Mouse (Mus musculus) CH12.LX (cell line): ENCODE measurements at regions not wholly inside any gene's neighbourhood (a gene's known extent, or its start where the extent isn't known, plus 50 kb on each side); places are given as distances from the start of the nearest gene placed in this dataset.

ENCODE experiments used
- DNase-seq: peaks from one replicate; pipeline ENCODE4 v3.0.0-alpha.2; 2013; ENCODE audit errors: extremely low read depth
- H3K27ac ChIP-seq: 2 replicates; pipeline ENCODE4 v1.5.1; 2012; ENCODE audit warnings: low read depth, mild to moderate bottlenecking, control low read depth, moderate library complexity; ENCODE audit not compliant: insufficient read depth
- H3K27me3 ChIP-seq: replicated peaks from 2 replicates; pipeline ENCODE3; 2012; ENCODE audit warnings: inconsistent platforms
- H3K36me3 ChIP-seq, 2 experiments: replicated peaks in 1 of 2; 2 replicates each; pipeline versions ENCODE3 to v1.6.1; 2012; ENCODE audit warnings: inconsistent platforms in 1 of 2, low read length in 1 of 2, mild to moderate bottlenecking in 1 of 2, mixed read lengths in 1 of 2, moderate library complexity in 1 of 2; ENCODE audit not compliant: control insufficient read depth in 1 of 2, insufficient read depth in 1 of 2
- H3K4me1 ChIP-seq, 2 experiments: 2 replicates each; pipeline ENCODE4 v1.6.1; 2012; ENCODE audit warnings: inconsistent platforms in 1 of 2, moderate library complexity in 1 of 2; ENCODE audit not compliant: insufficient read depth in 2 of 2, control insufficient read depth in 1 of 2
- H3K4me2 ChIP-seq: 2 replicates; pipeline ENCODE4 v1.6.1; 2012; ENCODE audit warnings: low read depth, mild to moderate bottlenecking, control low read depth; ENCODE audit not compliant: poor library complexity, insufficient read depth, severe bottlenecking
- H3K4me3 ChIP-seq, 3 experiments: fragments of 150-350 bp in 1 of 3; sonication (generic) in 1 of 3; replicated peaks in 1 of 3; 2 replicates each; pipeline versions ENCODE3 to v1.5.1; 2011 to 2012; ENCODE audit warnings: low read depth in 2 of 3, low read length in 2 of 3, mild to moderate bottlenecking in 2 of 3, moderate library complexity in 2 of 3, control low read depth in 1 of 3, improper control_type of control experiment in 1 of 3, inconsistent platforms in 1 of 3, mixed read lengths in 1 of 3; ENCODE audit not compliant: poor library complexity in 1 of 3
- H3K79me2 ChIP-seq: replicated peaks from 2 replicates; pipeline ENCODE4 v1.6.1; 2012; ENCODE audit warnings: mild to moderate bottlenecking, moderate library complexity; ENCODE audit not compliant: control insufficient read depth, poor library complexity, insufficient read depth, severe bottlenecking; ENCODE audit errors: extremely low read depth
- H3K9ac ChIP-seq: 2 replicates; pipeline ENCODE4 v1.6.1; 2012; ENCODE audit warnings: low read depth, mild to moderate bottlenecking, control low read depth, moderate library complexity; ENCODE audit not compliant: insufficient read depth
- H3K9me3 ChIP-seq: replicated peaks from 2 replicates; pipeline ENCODE3; 2012; ENCODE audit warnings: low read length, inconsistent platforms, mixed read lengths
- CTCF ChIP-seq, 2 experiments: IDR thresholded peaks in 1 of 2; conservative IDR thresholded peaks in 1 of 2; 2 replicates each; pipeline ENCODE4 v1.5.1; 2011 to 2012; ENCODE audit warnings: low read depth in 2 of 2, low read length in 2 of 2, improper control_type of control experiment in 1 of 2, inconsistent platforms in 1 of 2, mild to moderate bottlenecking in 1 of 2, moderate library complexity in 1 of 2
- E2F4 ChIP-seq: IDR thresholded peaks from 2 replicates; pipeline ENCODE4 v1.6.1; 2011; ENCODE audit warnings: low read depth, low read length, improper control_type of control experiment; ENCODE audit not compliant: insufficient replicate concordance
- GABPA ChIP-seq: IDR thresholded peaks from 2 replicates; pipeline ENCODE4 v1.6.1; 2012; ENCODE audit warnings: low read depth, low read length, improper control_type of control experiment, inconsistent platforms; ENCODE audit not compliant: insufficient replicate concordance
- HCFC1 ChIP-seq: IDR thresholded peaks from 2 replicates; pipeline ENCODE4 v1.6.1; 2012; ENCODE audit warnings: low read depth, mild to moderate bottlenecking, inconsistent platforms, low read length, improper control_type of control experiment
- JUND ChIP-seq: conservative IDR thresholded peaks from 2 replicates; pipeline ENCODE4 v1.6.1; 2011; ENCODE audit warnings: low read depth, low read length, improper control_type of control experiment
- KAT2A ChIP-seq: IDR thresholded peaks from 2 replicates; pipeline ENCODE4 v1.6.1; 2012; ENCODE audit warnings: low read length, improper control_type of control experiment, inconsistent platforms; ENCODE audit not compliant: insufficient replicate concordance
- MAX ChIP-seq: IDR thresholded peaks from 2 replicates; pipeline ENCODE4 v1.6.1; 2011; ENCODE audit warnings: low read length, improper control_type of control experiment
- MAZ ChIP-seq: IDR thresholded peaks from 2 replicates; pipeline ENCODE4 v1.6.1; 2012; ENCODE audit warnings: low read depth, mild to moderate bottlenecking, inconsistent platforms, low read length, improper control_type of control experiment, moderate library complexity
- PAX5 ChIP-seq: IDR thresholded peaks from 2 replicates; pipeline ENCODE4 v1.6.1; 2012; ENCODE audit warnings: low read length, inconsistent platforms, mixed read lengths
- RAD21 ChIP-seq: IDR thresholded peaks from 2 replicates; pipeline ENCODE4 v1.6.1; 2011; ENCODE audit warnings: low read depth, mild to moderate bottlenecking, low read length, improper control_type of control experiment, moderate library complexity
- RCOR1 ChIP-seq: conservative IDR thresholded peaks from 2 replicates; pipeline ENCODE4 v1.6.1; 2012; ENCODE audit warnings: low read depth, mild to moderate bottlenecking, inconsistent platforms, low read length, improper control_type of control experiment
- SIN3A ChIP-seq: IDR thresholded peaks from 2 replicates; pipeline ENCODE4 v1.6.1; 2012; ENCODE audit warnings: low read length, improper control_type of control experiment, inconsistent platforms
- TCF12 ChIP-seq: IDR thresholded peaks from 2 replicates; pipeline ENCODE4 v1.6.1; 2014; ENCODE audit warnings: low read depth, mild to moderate bottlenecking, inconsistent platforms, low read length, improper control_type of control experiment
- UBTF ChIP-seq: IDR thresholded peaks from 2 replicates; pipeline ENCODE4 v1.6.1; 2012; ENCODE audit warnings: low read depth, mild to moderate bottlenecking, inconsistent platforms, low read length, improper control_type of control experiment, moderate library complexity
- ZMIZ1 ChIP-seq: IDR thresholded peaks from 2 replicates; pipeline ENCODE4 v1.6.1; 2012; ENCODE audit warnings: low read depth, mild to moderate bottlenecking, inconsistent platforms, low read length, improper control_type of control experiment
- ZNF384 ChIP-seq: IDR thresholded peaks from 2 replicates; pipeline ENCODE4 v1.6.1; 2012; ENCODE audit warnings: low read depth, low read length, improper control_type of control experiment, inconsistent platforms
- dilution Hi-C: fragments of 300-500 bp; cut with MboI; formaldehyde crosslinking; loops from 2 replicates; pipeline ENCODE4 v1.14.3; 2020; ENCODE audit warnings: low sequenced_read_pairs; ENCODE audit not compliant: extremely low pct_unique_long_range_greater_than_20kb, extremely low pct_ligation_motif_present
- in situ Hi-C: fragments of 300-500 bp; cut with MboI; formaldehyde crosslinking; loops from 3 replicates; pipeline ENCODE4 v1.14.3; 2019; ENCODE audit warnings: low sequenced_read_pairs, low pct_ligation_motif_present, low pct_unique_long_range_greater_than_20kb, mixed read lengths

GRCm38 (mm10) chr8:115536001-115536400 lies 171.6 kb downstream of the Maf start:
- dilution Hi-C loops (no loop called here), in situ Hi-C loops (no loop called here)
- Histone ChIP-seq H3K79me2 (no peaks in the 10 kb centered on the region), H3K9ac (no peak overlapping the region), H3K4me3 (no peak overlapping the region), H3K36me3 (no peaks in the 10 kb centered on the region), H3K9me3 (no peaks in the 10 kb centered on the region), H3K4me1 (no peaks in the 10 kb centered on the region), H3K4me2 (no peak overlapping the region), H3K27me3 (peaks cover 78% of the 10 kb centered on the region), H3K27ac (no peak overlapping the region)
- no peak for DNase-seq
- no peak for TF ChIP-seq CTCF (conservative IDR thresholded peaks at IDR 0.05 in 1 of 2, IDR thresholded peaks at IDR 0.05 in 1 of 2; ENCODE audit: low read depth in 2 of 2, low read length in 2 of 2)
- TF ChIP-seq TCF12 = no peak
- TF ChIP-seq ZNF384 = no peak

GRCm38 (mm10) chr8:115534030-115534429 lies 173.6 kb downstream of the Maf start:
- H3K4me1 ChIP-seq = no peaks in the 10 kb centered on the region
- in situ Hi-C loops = no loop called here
- no peak for TF ChIP-seq KAT2A
- TF ChIP-seq RAD21 = no peak
- TF ChIP-seq ZMIZ1 = no peak
- no peak for TF ChIP-seq MAZ
- TF ChIP-seq GABPA = no peak
- TF ChIP-seq HCFC1 = no peak
- no peak for TF ChIP-seq JUND
- TF ChIP-seq UBTF = no peak

GRCm38 (mm10) chr8:115531343-115531742 lies 176.3 kb downstream of the Maf start:
- Histone ChIP-seq H3K4me1 (no peaks in the 10 kb centered on the region), H3K4me3 (no peak overlapping the region), H3K27me3 (peaks cover 73% of the 10 kb centered on the region), H3K27ac (no peak overlapping the region), H3K36me3 (no peaks in the 10 kb centered on the region), H3K4me2 (no peak overlapping the region), H3K79me2 (no peaks in the 10 kb centered on the region), H3K9ac (no peak overlapping the region), H3K9me3 (no peaks in the 10 kb centered on the region)
- in situ Hi-C loops = no loop called here
- TF ChIP-seq PAX5 = no peak
- no peak for TF ChIP-seq SIN3A
- TF ChIP-seq E2F4 = no peak
- no peak for TF ChIP-seq RCOR1
- TF ChIP-seq MAX = no peak
- DNase-seq = no peak
- dilution Hi-C loops = no loop called here

More at GRCm38 (mm10) chr8:115534030-115534429, 173.6 kb downstream of the Maf start:
- no peak for DNase-seq
- Histone ChIP-seq H3K9ac (no peak overlapping the region), H3K4me2 (no peak overlapping the region), H3K9me3 (no peaks in the 10 kb centered on the region), H3K27me3 (peaks cover 77% of the 10 kb centered on the region), H3K27ac (no peak overlapping the region), H3K79me2 (no peaks in the 10 kb centered on the region), H3K36me3 (no peaks in the 10 kb centered on the region), H3K4me3 (no peak overlapping the region)
- dilution Hi-C loops = no loop called here
